Mouse (Mus musculus) CH12.LX (cell line): Measurements from ENCODE around the gene Tspyl2. TPM values are rescaled to one million over a fixed set of nuclear protein-coding genes. Genes with fewer than 3 reads are reported as not detected.

ENCODE experiments used
- DNase-seq: peaks from one replicate; pipeline ENCODE4 v3.0.0-alpha.2; 2013; ENCODE audit errors: extremely low read depth
- H3K27ac ChIP-seq: 2 replicates; pipeline ENCODE4 v1.5.1; 2012; ENCODE audit warnings: low read depth, mild to moderate bottlenecking, control low read depth, moderate library complexity; ENCODE audit not compliant: insufficient read depth
- H3K27me3 ChIP-seq: replicated peaks from 2 replicates; pipeline ENCODE3; 2012; ENCODE audit warnings: inconsistent platforms
- H3K36me3 ChIP-seq, 2 experiments: replicated peaks in 1 of 2; 2 replicates each; pipeline versions ENCODE3 to v1.6.1; 2012; ENCODE audit warnings: inconsistent platforms in 1 of 2, low read length in 1 of 2, mild to moderate bottlenecking in 1 of 2, mixed read lengths in 1 of 2, moderate library complexity in 1 of 2; ENCODE audit not compliant: control insufficient read depth in 1 of 2, insufficient read depth in 1 of 2
- H3K4me1 ChIP-seq, 2 experiments: 2 replicates each; pipeline ENCODE4 v1.6.1; 2012; ENCODE audit warnings: inconsistent platforms in 1 of 2, moderate library complexity in 1 of 2; ENCODE audit not compliant: insufficient read depth in 2 of 2, control insufficient read depth in 1 of 2
- H3K4me2 ChIP-seq: 2 replicates; pipeline ENCODE4 v1.6.1; 2012; ENCODE audit warnings: low read depth, mild to moderate bottlenecking, control low read depth; ENCODE audit not compliant: poor library complexity, insufficient read depth, severe bottlenecking
- H3K4me3 ChIP-seq, 3 experiments: fragments of 150-350 bp in 1 of 3; sonication (generic) in 1 of 3; replicated peaks in 1 of 3; 2 replicates each; pipeline versions ENCODE3 to v1.5.1; 2011 to 2012; ENCODE audit warnings: low read depth in 2 of 3, low read length in 2 of 3, mild to moderate bottlenecking in 2 of 3, moderate library complexity in 2 of 3, control low read depth in 1 of 3, improper control_type of control experiment in 1 of 3, inconsistent platforms in 1 of 3, mixed read lengths in 1 of 3; ENCODE audit not compliant: poor library complexity in 1 of 3
- H3K79me2 ChIP-seq: replicated peaks from 2 replicates; pipeline ENCODE4 v1.6.1; 2012; ENCODE audit warnings: mild to moderate bottlenecking, moderate library complexity; ENCODE audit not compliant: control insufficient read depth, poor library complexity, insufficient read depth, severe bottlenecking; ENCODE audit errors: extremely low read depth
- H3K9ac ChIP-seq: 2 replicates; pipeline ENCODE4 v1.6.1; 2012; ENCODE audit warnings: low read depth, mild to moderate bottlenecking, control low read depth, moderate library complexity; ENCODE audit not compliant: insufficient read depth
- H3K9me3 ChIP-seq: replicated peaks from 2 replicates; pipeline ENCODE3; 2012; ENCODE audit warnings: low read length, inconsistent platforms, mixed read lengths
- CHD1 ChIP-seq: IDR thresholded peaks from 2 replicates; pipeline ENCODE4 v1.6.1; 2012; ENCODE audit warnings: low read depth, low read length, improper control_type of control experiment, inconsistent platforms
- CTCF ChIP-seq, 2 experiments: IDR thresholded peaks in 1 of 2; conservative IDR thresholded peaks in 1 of 2; 2 replicates each; pipeline ENCODE4 v1.5.1; 2011 to 2012; ENCODE audit warnings: low read depth in 2 of 2, low read length in 2 of 2, improper control_type of control experiment in 1 of 2, inconsistent platforms in 1 of 2, mild to moderate bottlenecking in 1 of 2, moderate library complexity in 1 of 2
- E2F4 ChIP-seq: IDR thresholded peaks from 2 replicates; pipeline ENCODE4 v1.6.1; 2011; ENCODE audit warnings: low read depth, low read length, improper control_type of control experiment; ENCODE audit not compliant: insufficient replicate concordance
- ELF1 ChIP-seq: IDR thresholded peaks from 2 replicates; pipeline ENCODE4 v1.6.1; 2014; ENCODE audit warnings: low read depth, mild to moderate bottlenecking, inconsistent platforms, low read length, improper control_type of control experiment
- GABPA ChIP-seq: IDR thresholded peaks from 2 replicates; pipeline ENCODE4 v1.6.1; 2012; ENCODE audit warnings: low read depth, low read length, improper control_type of control experiment, inconsistent platforms; ENCODE audit not compliant: insufficient replicate concordance
- HCFC1 ChIP-seq: IDR thresholded peaks from 2 replicates; pipeline ENCODE4 v1.6.1; 2012; ENCODE audit warnings: low read depth, mild to moderate bottlenecking, inconsistent platforms, low read length, improper control_type of control experiment
- JUN ChIP-seq: IDR thresholded peaks from 2 replicates; pipeline ENCODE4 v1.6.1; 2011; ENCODE audit warnings: low read depth, mild to moderate bottlenecking, low read length, improper control_type of control experiment, moderate library complexity; ENCODE audit not compliant: insufficient read depth
- JUND ChIP-seq: conservative IDR thresholded peaks from 2 replicates; pipeline ENCODE4 v1.6.1; 2011; ENCODE audit warnings: low read depth, low read length, improper control_type of control experiment
- MAFK ChIP-seq: IDR thresholded peaks from 2 replicates; pipeline ENCODE4 v1.6.1; 2011; ENCODE audit warnings: low read length, improper control_type of control experiment; ENCODE audit not compliant: insufficient replicate concordance
- MYC ChIP-seq: IDR thresholded peaks from 2 replicates; pipeline ENCODE4 v1.6.1; 2011; ENCODE audit warnings: low read depth, mild to moderate bottlenecking, improper control_type of control experiment, low read length
- NELFE ChIP-seq: IDR thresholded peaks from 2 replicates; pipeline ENCODE4 v1.6.1; 2011; ENCODE audit warnings: low read depth, low read length, improper control_type of control experiment
- NRF1 ChIP-seq: IDR thresholded peaks from 2 replicates; pipeline ENCODE4 v1.6.1; 2014; ENCODE audit warnings: low read depth, mild to moderate bottlenecking, inconsistent platforms, low read length, improper control_type of control experiment, moderate library complexity
- PAX5 ChIP-seq: IDR thresholded peaks from 2 replicates; pipeline ENCODE4 v1.6.1; 2012; ENCODE audit warnings: low read length, inconsistent platforms, mixed read lengths
- POLR2A ChIP-seq: IDR thresholded peaks from 2 replicates; pipeline ENCODE4 v1.6.1; 2011; ENCODE audit warnings: low read depth, mild to moderate bottlenecking, improper control_type of control experiment, low read length
- RAD21 ChIP-seq: IDR thresholded peaks from 2 replicates; pipeline ENCODE4 v1.6.1; 2011; ENCODE audit warnings: low read depth, mild to moderate bottlenecking, low read length, improper control_type of control experiment, moderate library complexity
- RCOR1 ChIP-seq: conservative IDR thresholded peaks from 2 replicates; pipeline ENCODE4 v1.6.1; 2012; ENCODE audit warnings: low read depth, mild to moderate bottlenecking, inconsistent platforms, low read length, improper control_type of control experiment
- TBP ChIP-seq: conservative IDR thresholded peaks from 2 replicates; pipeline ENCODE4 v1.6.1; 2011; ENCODE audit warnings: low read depth, low read length, improper control_type of control experiment
- TCF12 ChIP-seq: IDR thresholded peaks from 2 replicates; pipeline ENCODE4 v1.6.1; 2014; ENCODE audit warnings: low read depth, mild to moderate bottlenecking, inconsistent platforms, low read length, improper control_type of control experiment
- USF1 ChIP-seq: IDR thresholded peaks from 2 replicates; pipeline ENCODE4 v1.6.1; 2014; ENCODE audit warnings: low read depth, mild to moderate bottlenecking, inconsistent platforms, low read length, improper control_type of control experiment
- ZC3H11A ChIP-seq: IDR thresholded peaks from 2 replicates; pipeline ENCODE4 v1.6.1; 2012; ENCODE audit warnings: low read depth, mild to moderate bottlenecking, inconsistent platforms, low read length, improper control_type of control experiment
- ZKSCAN1 ChIP-seq: IDR thresholded peaks from 2 replicates; pipeline ENCODE4 v1.6.1; 2012; ENCODE audit warnings: low read depth, inconsistent platforms, low read length, improper control_type of control experiment, borderline replicate concordance
- ZNF384 ChIP-seq: IDR thresholded peaks from 2 replicates; pipeline ENCODE4 v1.6.1; 2012; ENCODE audit warnings: low read depth, low read length, improper control_type of control experiment, inconsistent platforms
- dilution Hi-C: fragments of 300-500 bp; cut with MboI; formaldehyde crosslinking; loops from 2 replicates; pipeline ENCODE4 v1.14.3; 2020; ENCODE audit warnings: low sequenced_read_pairs; ENCODE audit not compliant: extremely low pct_unique_long_range_greater_than_20kb, extremely low pct_ligation_motif_present
- in situ Hi-C: fragments of 300-500 bp; cut with MboI; formaldehyde crosslinking; loops from 3 replicates; pipeline ENCODE4 v1.14.3; 2019; ENCODE audit warnings: low sequenced_read_pairs, low pct_ligation_motif_present, low pct_unique_long_range_greater_than_20kb, mixed read lengths
- polyA plus RNA-seq: library from polyadenylated mRNA; unstranded; fragments of >175 nt; gene quantifications from 2 replicates; pipeline ENCODE4 v1.2.1, GENCODE M21; 2012; ENCODE audit warnings: low read depth; ENCODE audit not compliant: insufficient read length
- total RNA-seq, 2 experiments: library from RNA; depleted of rRNA; stranded (reverse); fragments of 300-350 nt in 1 of 2; fragments of >200 nt in 1 of 2; gene quantifications; 2 replicates each; pipeline ENCODE4 v1.2.3; 2012 to 2014

Gene Tspyl2
- total and polyA plus RNA-seq, 3 experiments = 16.5 to 37.1 (median 18.0) TPM

- no peaks in the 10 kb centered on the region for H3K9me3 ChIP-seq
- H3K4me1 ChIP-seq = peaks cover 0 to 7% of the 10 kb centered on the region in 2 experiments; a peak in 2 of 4 replicates
- in situ Hi-C loops = no loop called here
- H3K4me3 ChIP-seq = no peak overlapping the region
- dilution Hi-C loops = no loop called here
- no peak overlapping the region for H3K27ac ChIP-seq
- H3K79me2 ChIP-seq = peaks cover 8% of the 10 kb centered on the region
- no peak for DNase-seq
- peaks cover 7 to 21% of the 10 kb centered on the region in 2 experiments for H3K36me3 ChIP-seq
- H3K9ac ChIP-seq = no peak overlapping the region
- no peak overlapping the region for H3K4me2 ChIP-seq
- TF ChIP-seq CTCF (conservative IDR thresholded peaks at IDR 0.05 in 1 of 2, IDR thresholded peaks at IDR 0.05 in 1 of 2; ENCODE audit: low read depth in 2 of 2, low read length in 2 of 2) (peak in 1 of 2 experiments; percentile 16; a peak in 1 of 4 replicates), POLR2A (no peak)
- no peaks in the 10 kb centered on the region for H3K27me3 ChIP-seq
Observed at GRCm38 (mm10) chrX:152323584-152323983, 18.6 kb downstream of the Tspyl2 start.

GRCm38 (mm10) chrX:152322776-152323175, 19.4 kb downstream of the Tspyl2 start:
- Histone ChIP-seq H3K4me1 (peaks cover 0 to 7% of the 10 kb centered on the region in 2 experiments; a peak in 2 of 4 replicates), H3K4me3 (no peak overlapping the region), H3K4me2 (no peak overlapping the region), H3K9me3 (no peaks in the 10 kb centered on the region), H3K36me3 (peaks cover 7 to 21% of the 10 kb centered on the region in 2 experiments), H3K9ac (no peak overlapping the region), H3K27me3 (no peaks in the 10 kb centered on the region), H3K27ac (no peak overlapping the region), H3K79me2 (peaks cover 8% of the 10 kb centered on the region)
- no peak for DNase-seq
- TF ChIP-seq TBP (no peak), ZNF384 (no peak), USF1 (no peak)
- in situ Hi-C loops (no loop called here), dilution Hi-C loops (no loop called here)

GRCm38 (mm10) chrX:152320535-152320934, 21.7 kb downstream of the Tspyl2 start:
- in situ Hi-C loops (no loop called here), dilution Hi-C loops (no loop called here)
- DNase-seq = no peak
- H3K9me3 ChIP-seq = no peaks in the 10 kb centered on the region
- H3K27me3 ChIP-seq = no peaks in the 10 kb centered on the region
- peaks cover 3% of the 10 kb centered on the region; the same call in 1 of the 2 replicates for H3K79me2 ChIP-seq
- TF ChIP-seq JUND = no peak
- TF ChIP-seq TCF12 = no peak
- no peak for TF ChIP-seq NRF1
- TF ChIP-seq POLR2A = no peak
- no peak for TF ChIP-seq RAD21
- TF ChIP-seq ZKSCAN1 = no peak
- TF ChIP-seq TBP = no peak
- no peak for TF ChIP-seq HCFC1
- no peak for TF ChIP-seq E2F4
- TF ChIP-seq CHD1 = no peak
- TF ChIP-seq USF1 = no peak
- TF ChIP-seq GABPA = no peak
- no peak for TF ChIP-seq RCOR1
- TF ChIP-seq MAFK = no peak
- no peak for TF ChIP-seq NELFE
- no peak for TF ChIP-seq PAX5
- no peak for TF ChIP-seq MYC
- no peak for TF ChIP-seq JUN
- TF ChIP-seq ZC3H11A = no peak
- TF ChIP-seq ELF1 = no peak
- no peak overlapping the region for H3K27ac ChIP-seq
- H3K4me1 ChIP-seq = no peaks in the 10 kb centered on the region; a peak in 1 of 4 replicates
- H3K4me3 ChIP-seq = no peak overlapping the region
- H3K9ac ChIP-seq = no peak overlapping the region
- H3K4me2 ChIP-seq = no peak overlapping the region
- H3K36me3 ChIP-seq = peaks cover 11 to 25% of the 10 kb centered on the region in 2 experiments
